Mouse (Mus musculus): ENCODE data around the gene Zfp619. TPM values are rescaled to one million over a fixed set of nuclear protein-coding genes. Genes with fewer than 3 reads are reported as not detected.
A peak's percentile ranks its signal among the peaks of the same experiment; 100 is the strongest.

Gene Zfp619
- 2.8 and 3.1 TPM in 2 replicates for polyA plus RNA-seq (2016; fragmentation: Nextera tagmentation; extraction: Ambion mirVana)

DNA sequence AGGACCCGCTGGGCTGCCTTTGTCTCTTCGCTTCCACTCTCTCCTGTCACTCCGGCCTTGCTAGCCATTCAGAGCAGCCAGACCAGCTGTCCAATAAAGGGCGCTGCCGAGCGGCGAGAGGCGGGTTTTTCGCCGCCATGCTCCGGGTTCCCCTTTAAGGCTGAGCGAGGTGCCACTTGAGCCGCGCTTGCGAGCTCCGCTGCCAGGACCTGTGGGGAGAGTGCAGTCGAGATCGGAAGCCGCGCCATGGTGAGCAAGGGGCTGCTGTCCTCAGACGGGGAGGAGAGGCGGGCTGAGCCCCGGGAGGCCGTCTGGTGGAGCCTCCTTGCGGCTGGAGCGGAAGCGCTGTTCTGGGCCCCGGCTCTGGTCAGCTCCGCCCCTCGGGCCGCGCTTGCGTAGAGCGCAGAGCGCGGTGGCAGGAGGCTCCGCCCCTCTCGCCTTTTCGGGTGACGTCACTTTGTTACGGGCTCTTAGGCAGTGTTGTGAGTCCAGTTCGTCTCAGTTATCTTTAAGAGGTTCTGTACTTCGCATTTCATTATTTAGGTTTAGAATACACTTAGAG, at the start of gene Zfp619:
Zfp619 (plus strand) TSS at position 151 of the 562 bp plus-strand sequence.
- under 1% methylated on average over 43 of the region's 43 CpGs for WGBS
- H3K4me3 ChIP-seq, result peak within 1 kb of the TSS; percentile 67
- no peaks in the 10 kb centered on the region for H3K27me3 ChIP-seq (ENCODE audit: poor library complexity, severe bottlenecking)
- peak; percentile 91 for DNase-seq (ENCODE audit: extremely low spot score, low spot score)
- H3K9me3 ChIP-seq, result peaks cover 18% of the 10 kb centered on the region; the same call in 1 of the 2 replicates
- H3K36me3 ChIP-seq (replicated peaks), result peaks cover 6% of the 10 kb centered on the region; the same call in 1 of the 2 replicates
- H3K4me1 ChIP-seq, result no peaks in the 10 kb centered on the region
- peak within 1 kb of the TSS; percentile 97 for H3K27ac ChIP-seq

DNA sequence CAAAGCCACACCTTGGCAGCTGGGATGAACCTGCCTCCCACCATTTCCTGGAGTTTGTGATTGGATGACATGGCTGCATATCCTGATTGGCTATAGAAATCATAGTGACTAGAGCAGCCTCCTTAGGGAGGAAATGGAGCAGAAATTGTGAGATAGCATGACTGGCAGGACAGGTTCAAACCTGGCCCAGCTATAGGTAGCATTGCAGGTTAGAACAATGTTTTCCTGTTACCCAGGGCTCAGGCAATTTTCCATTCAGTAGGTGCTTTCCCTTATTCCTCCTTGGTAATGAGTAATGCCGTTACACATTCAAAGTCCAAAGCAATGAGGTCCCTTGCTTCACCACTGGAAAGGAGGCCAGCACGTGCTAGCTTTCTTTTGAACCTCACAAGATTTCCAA, 38.6 kb upstream of the Zfp619 start:
- WGBS, result 90% methylated on average over 2 of the region's 2 CpGs
- H3K4me3 ChIP-seq, result no peak overlapping the region
- no peak overlapping the region for H3K27ac ChIP-seq
- H3K36me3 ChIP-seq (replicated peaks), result peaks cover 47% of the 10 kb centered on the region
- H3K9me3 ChIP-seq, result peaks cover 19% of the 10 kb centered on the region
- DNase-seq (ENCODE audit: extremely low spot score, low spot score), result no peak
- no peaks in the 10 kb centered on the region for H3K27me3 ChIP-seq (ENCODE audit: poor library complexity, severe bottlenecking)
- no peaks in the 10 kb centered on the region for H3K4me1 ChIP-seq

DNA sequence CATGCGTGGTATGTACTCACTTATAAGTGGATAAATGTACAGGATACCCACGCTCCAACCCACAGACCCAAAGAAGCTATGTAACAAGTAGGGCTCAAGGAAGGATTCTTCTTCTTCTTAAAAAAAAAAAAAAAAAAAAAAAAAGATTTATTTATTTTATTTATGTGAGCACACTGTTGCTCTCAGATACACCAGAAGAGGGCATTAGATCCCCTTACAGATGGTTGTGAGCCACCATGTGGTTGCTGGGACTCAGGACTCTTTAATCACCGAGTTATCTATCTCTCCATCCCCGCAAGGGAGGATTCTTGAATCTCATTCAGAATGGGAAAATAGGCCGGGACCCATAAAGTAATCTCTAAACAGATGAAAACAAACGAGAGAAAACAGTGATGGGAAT, 33.2 kb upstream of the Zfp619 start:
- DNase-seq (ENCODE audit: extremely low spot score, low spot score), result no peak
- Histone ChIP-seq H3K27ac (no peak overlapping the region), H3K36me3 (replicated peaks) (no peaks in the 10 kb centered on the region), H3K9me3 (no peaks in the 10 kb centered on the region), H3K27me3 (ENCODE audit: poor library complexity, severe bottlenecking) (no peaks in the 10 kb centered on the region), H3K4me1 (0 out of 2 replicates have a peak, but pooled peaks cover 10% of the 10 kb centered on the region), H3K4me3 (no peak overlapping the region)
- WGBS, result 64% methylated on average over 6 of the region's 6 CpGs

DNA sequence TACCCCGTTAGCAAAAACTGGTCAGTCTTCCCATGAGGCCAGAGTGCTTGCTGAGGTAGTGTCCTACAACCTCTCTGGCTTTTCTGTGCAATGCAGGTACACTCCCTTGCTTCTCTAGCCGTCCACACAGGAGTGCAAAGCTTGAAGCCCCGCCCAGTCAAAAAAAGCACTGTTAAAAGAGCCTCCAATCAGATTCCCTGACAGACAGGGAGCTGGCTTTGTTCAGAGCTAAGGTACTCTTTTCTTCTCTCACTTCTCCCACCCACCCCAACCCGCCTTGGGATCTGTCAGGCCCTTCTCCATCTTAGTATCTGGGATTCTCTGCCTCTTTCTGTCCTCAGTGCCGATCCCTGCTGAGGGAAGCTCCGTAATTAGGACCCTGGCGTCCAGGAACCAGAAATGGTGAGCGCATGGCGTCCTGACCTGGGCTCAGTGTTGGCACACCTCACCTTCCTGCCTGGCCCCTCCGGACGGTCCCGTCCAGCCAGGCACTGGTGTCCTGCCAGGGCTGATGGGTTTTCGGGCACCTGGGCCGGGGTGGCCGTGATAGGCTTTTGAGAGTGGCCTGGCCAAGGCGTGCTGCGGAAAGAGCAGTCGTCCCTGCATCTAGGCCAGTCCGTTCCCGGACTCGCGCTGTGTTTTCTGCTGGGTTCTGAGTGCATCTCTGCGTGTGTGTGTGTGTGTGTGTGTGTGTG, 30.3 kb upstream of the Zfp619 start:
- WGBS, result 15% methylated on average over 23 of the region's 23 CpGs
- 0 out of 2 replicates have a peak, but pooled peaks cover 10% of the 10 kb centered on the region for H3K4me1 ChIP-seq
- peak overlapping the region; percentile 78 for H3K27ac ChIP-seq
- DNase-seq (ENCODE audit: extremely low spot score, low spot score), result peak; percentile 39
- no peaks in the 10 kb centered on the region for H3K27me3 ChIP-seq (ENCODE audit: poor library complexity, severe bottlenecking)
- no peaks in the 10 kb centered on the region for H3K9me3 ChIP-seq
- no peaks in the 10 kb centered on the region for H3K36me3 ChIP-seq (replicated peaks)
- H3K4me3 ChIP-seq, result peak overlapping the region; percentile 57

DNA sequence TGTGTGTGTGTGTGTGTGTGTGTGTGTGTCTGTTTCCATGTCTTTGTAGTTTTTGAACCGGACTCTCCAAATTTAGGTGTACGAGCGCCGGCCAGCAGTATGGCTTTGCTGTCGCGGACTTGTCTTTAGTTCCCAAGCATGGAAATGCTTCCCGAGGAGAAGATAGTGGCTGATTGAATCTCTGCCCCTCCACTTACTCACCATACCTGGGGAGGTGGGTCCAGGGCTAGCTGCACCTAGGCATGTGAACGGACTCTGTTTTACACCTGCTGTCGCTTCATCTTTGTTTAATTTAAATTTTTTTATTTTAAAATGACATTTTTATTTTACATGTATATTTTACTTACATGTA, 29.7 kb upstream of the Zfp619 start:
- 0 out of 2 replicates have a peak, but pooled peaks cover 10% of the 10 kb centered on the region for H3K4me1 ChIP-seq
- peak overlapping the region; percentile 78 for H3K27ac ChIP-seq
- no peaks in the 10 kb centered on the region for H3K36me3 ChIP-seq (replicated peaks)
- H3K27me3 ChIP-seq (ENCODE audit: poor library complexity, severe bottlenecking), result no peaks in the 10 kb centered on the region
- 46% methylated on average over 9 of the region's 9 CpGs for WGBS
- H3K4me3 ChIP-seq, result peak overlapping the region; percentile 57
- no peak for DNase-seq (ENCODE audit: extremely low spot score, low spot score)
- H3K9me3 ChIP-seq, result no peaks in the 10 kb centered on the region

DNA sequence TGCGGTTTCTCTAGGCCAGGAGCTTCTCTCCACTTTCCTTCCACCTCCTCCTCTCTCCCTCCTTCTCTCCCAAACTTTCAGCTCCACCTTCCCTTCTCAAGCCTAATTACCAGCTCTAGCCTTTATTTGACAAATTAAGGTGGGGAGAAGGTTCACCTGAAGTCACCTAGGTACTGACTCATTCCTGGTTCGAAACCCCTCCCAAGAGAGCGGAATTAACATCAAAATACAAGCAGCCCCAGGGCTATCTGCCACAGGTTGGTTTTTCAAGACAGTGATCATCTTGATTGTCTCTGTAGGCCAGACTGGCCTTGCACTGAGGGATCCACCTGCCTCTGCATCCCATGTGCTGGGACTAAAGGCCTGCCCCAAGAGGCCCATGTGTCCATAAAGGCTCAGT, 22.9 kb upstream of the Zfp619 start:
- no peak overlapping the region for H3K27ac ChIP-seq
- H3K4me3 ChIP-seq, result no peak overlapping the region
- WGBS, result 89% methylated on average over 3 of the region's 3 CpGs
- H3K36me3 ChIP-seq (replicated peaks), result peaks cover 21% of the 10 kb centered on the region
- peaks cover 24% of the 10 kb centered on the region for H3K9me3 ChIP-seq
- H3K27me3 ChIP-seq (ENCODE audit: poor library complexity, severe bottlenecking), result no peaks in the 10 kb centered on the region
- no peak for DNase-seq (ENCODE audit: extremely low spot score, low spot score)
- no peaks in the 10 kb centered on the region for H3K4me1 ChIP-seq

DNA sequence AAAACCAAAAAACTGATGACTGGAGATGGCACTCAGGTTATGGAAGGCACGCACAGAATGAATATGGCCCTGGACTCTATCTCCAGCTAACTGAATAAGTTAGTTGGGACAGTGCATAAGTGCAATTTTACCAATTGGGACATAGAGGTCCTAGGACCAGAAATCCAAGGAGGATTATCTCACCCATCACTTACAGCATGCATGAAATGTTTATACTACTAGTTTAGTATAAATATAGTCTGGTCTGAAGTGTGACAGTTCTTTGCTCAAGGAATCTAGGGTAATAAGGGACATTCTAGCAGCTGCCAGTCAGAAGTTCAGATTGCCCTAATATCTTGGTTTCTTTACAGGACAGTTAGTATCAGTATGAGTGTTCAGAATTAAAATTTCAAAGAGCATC, 13.5 kb upstream of the Zfp619 start:
- 0 out of 2 replicates have a peak, but pooled peaks cover 3% of the 10 kb centered on the region for H3K36me3 ChIP-seq (replicated peaks)
- H3K4me1 ChIP-seq, result no peaks in the 10 kb centered on the region
- H3K27me3 ChIP-seq (ENCODE audit: poor library complexity, severe bottlenecking), result no peaks in the 10 kb centered on the region
- H3K4me3 ChIP-seq, result no peak overlapping the region
- peaks cover 11% of the 10 kb centered on the region for H3K9me3 ChIP-seq
- no peak overlapping the region for H3K27ac ChIP-seq
- whole genome bisulfite sequencing, result 96% methylated on average over 1 of the region's 1 CpGs
- no peak for DNase-seq (ENCODE audit: extremely low spot score, low spot score)

DNA sequence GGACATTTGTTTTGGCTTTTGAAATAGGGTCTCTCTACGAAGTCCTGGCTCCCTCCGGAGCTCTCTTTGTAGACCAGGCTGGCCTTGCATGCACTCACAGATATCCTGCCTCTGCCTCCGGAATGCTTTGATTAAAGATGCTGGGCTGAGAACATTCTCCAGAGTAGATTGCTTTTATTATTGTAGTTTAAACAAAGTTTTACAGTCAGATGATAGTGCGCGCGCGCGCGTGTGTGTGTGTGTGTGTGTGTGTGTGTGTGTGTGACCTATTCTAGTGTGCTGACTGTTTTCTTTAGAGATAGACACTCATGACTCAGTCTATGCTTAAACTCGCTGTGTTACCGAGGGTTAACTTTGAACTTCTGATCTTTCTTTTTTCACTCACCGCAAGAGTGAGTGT, 796 bp downstream of the Zfp619 start:
- Histone ChIP-seq H3K27me3 (ENCODE audit: poor library complexity, severe bottlenecking) (no peaks in the 10 kb centered on the region), H3K4me3 (peak overlapping the region; percentile 67), H3K27ac (peak overlapping the region; percentile 97), H3K9me3 (peaks cover 18% of the 10 kb centered on the region; the same call in 1 of the 2 replicates), H3K4me1 (no peaks in the 10 kb centered on the region), H3K36me3 (replicated peaks) (peaks cover 6% of the 10 kb centered on the region; the same call in 1 of the 2 replicates)
- no peak for DNase-seq (ENCODE audit: extremely low spot score, low spot score)
- 89% methylated on average over 12 of the region's 12 CpGs for WGBS

DNA sequence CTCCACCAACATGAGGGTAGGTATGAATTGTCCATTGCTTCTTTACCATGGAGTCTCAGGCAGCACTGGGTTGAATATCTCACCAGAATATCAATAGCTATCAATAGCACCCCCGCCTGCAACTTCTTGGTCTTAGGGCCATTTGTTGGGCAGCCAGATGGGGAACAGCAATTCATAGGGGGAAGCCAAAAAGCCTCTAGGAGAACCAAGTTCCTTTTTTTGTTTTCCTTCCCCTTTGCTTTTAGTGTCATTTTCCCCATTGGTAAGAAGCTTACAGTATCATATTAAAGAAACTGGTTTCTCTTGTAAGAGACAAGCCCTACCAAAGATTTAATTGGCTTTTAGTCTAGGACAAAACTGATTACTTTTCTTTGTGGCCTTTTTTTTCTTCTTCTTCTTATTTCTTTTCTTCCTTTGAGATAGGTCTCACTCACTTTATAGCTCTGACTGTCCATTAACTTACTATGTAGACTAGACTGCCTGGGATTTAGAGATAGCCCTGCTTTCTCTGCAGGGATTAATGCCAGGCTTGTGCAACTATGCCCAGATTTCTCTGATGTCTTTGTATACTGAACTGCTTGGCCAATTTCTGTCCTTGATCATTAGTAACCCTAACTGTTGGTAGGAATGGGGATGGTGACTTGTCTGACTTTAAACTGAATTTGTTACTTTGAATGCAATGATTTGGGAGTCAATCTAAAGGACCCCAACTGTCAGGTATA, 6.3 kb downstream of the Zfp619 start:
- Histone ChIP-seq H3K27ac (no peak overlapping the region), H3K4me3 (no peak overlapping the region), H3K27me3 (ENCODE audit: poor library complexity, severe bottlenecking) (no peaks in the 10 kb centered on the region), H3K4me1 (no peaks in the 10 kb centered on the region), H3K36me3 (replicated peaks) (peaks cover 6% of the 10 kb centered on the region; the same call in 1 of the 2 replicates), H3K9me3 (peaks cover 8% of the 10 kb centered on the region; the same call in 1 of the 2 replicates)
- 92% methylated on average over 1 of the region's 1 CpGs for WGBS
- no peak for DNase-seq (ENCODE audit: extremely low spot score, low spot score)

DNA sequence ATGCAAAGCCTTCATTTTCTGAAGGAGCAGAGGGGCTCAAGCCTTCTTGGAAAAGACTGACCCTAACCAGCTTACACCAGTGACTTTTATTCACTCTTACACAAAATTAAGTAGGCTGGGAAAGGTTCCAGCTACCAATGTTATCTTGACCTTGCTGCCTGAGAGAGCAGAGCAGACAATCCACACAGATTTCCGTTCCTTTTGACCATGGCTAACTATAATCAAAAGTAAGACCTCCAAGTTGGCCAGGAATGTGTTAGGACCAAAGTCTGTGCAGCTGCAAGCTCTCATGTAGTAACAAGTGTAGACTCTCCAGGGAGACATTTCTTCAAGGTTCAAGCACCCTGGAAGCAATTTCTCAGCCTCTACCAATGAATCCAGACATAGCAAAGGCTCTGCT, 25.6 kb downstream of the Zfp619 start:
- Histone ChIP-seq H3K4me3 (no peak overlapping the region), H3K27me3 (ENCODE audit: poor library complexity, severe bottlenecking) (no peaks in the 10 kb centered on the region), H3K36me3 (replicated peaks) (0 out of 2 replicates have a peak, but pooled peaks cover 4% of the 10 kb centered on the region), H3K9me3 (no peaks in the 10 kb centered on the region), H3K27ac (no peak overlapping the region), H3K4me1 (peaks cover 11% of the 10 kb centered on the region; the same call in 1 of the 2 replicates)
- WGBS, result 85% methylated on average over 1 of the region's 1 CpGs
- DNase-seq (ENCODE audit: extremely low spot score, low spot score), result no peak

DNA sequence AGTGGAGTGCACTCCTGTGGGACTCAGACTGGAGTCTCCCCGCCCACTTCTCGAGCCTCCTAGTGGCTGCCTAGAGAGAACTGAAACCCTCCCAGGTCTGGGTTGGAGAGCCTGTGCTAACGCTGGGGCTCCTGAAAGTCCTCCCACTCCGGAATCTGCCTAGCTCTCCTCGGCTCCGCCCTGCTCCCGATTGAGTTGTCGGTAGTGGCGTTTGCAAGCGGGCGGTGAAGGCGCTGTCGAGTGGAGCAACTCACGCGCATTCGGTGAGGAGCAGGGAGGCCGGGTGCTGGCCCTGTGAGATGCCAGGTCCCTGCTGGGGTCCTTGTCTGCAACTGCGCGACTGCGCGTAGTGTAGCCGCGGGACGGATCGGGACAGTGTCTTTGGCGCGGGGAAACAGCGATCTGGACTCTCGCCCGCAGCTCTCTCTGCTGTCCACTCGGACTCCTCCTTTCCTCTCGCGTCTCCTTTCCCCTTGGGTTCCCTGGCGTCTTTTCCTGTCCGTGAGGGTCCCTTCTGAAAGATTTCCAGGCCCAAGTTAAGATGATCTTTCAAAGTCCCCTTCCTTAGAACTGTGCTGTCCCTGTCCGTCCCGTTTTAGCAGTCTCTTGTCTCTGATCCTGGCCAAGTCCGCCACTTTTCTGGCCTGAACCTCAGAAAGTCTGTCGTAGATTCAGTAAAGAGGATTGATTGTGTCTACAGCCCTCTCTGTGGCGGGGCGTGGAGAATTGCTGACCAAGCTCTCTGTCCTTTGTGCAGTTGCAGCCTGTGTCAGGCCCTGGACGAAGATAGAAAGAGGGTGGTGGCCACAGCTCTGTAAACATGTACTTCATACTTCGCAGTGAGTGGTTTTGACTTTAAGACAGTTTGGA, 26.9 kb downstream of the Zfp619 start:
- Histone ChIP-seq H3K4me1 (peaks cover 11% of the 10 kb centered on the region; the same call in 1 of the 2 replicates), H3K9me3 (no peaks in the 10 kb centered on the region), H3K4me3 (peak overlapping the region; percentile 60), H3K36me3 (replicated peaks) (no peaks in the 10 kb centered on the region), H3K27ac (peak overlapping the region; percentile 89), H3K27me3 (ENCODE audit: poor library complexity, severe bottlenecking) (no peaks in the 10 kb centered on the region)
- peak; percentile 80 for DNase-seq (ENCODE audit: extremely low spot score, low spot score)
- 1% methylated on average over 43 of the region's 43 CpGs for WGBS

DNA sequence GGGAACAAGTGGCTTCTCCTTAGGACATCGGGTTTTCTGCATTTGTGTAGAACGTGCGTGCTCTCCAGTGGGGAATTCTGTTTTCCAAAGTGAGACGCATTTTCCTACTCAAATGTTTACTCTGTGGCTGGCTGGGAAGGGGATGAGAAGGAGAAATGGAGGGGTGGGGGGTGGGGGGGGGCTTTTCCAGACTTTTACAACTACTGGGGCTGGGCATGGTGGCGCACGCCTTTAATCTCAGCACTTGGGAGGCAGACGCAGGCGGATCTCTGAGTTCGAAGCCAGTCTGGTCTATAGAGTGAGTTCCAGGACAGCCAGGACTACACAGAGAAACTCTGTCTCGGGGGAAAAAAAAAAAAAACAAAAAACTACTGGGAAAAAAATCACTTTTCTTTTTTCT, 27.6 kb downstream of the Zfp619 start:
- Histone ChIP-seq H3K9me3 (no peaks in the 10 kb centered on the region), H3K4me1 (peaks cover 11% of the 10 kb centered on the region; the same call in 1 of the 2 replicates), H3K27ac (peak overlapping the region; percentile 89), H3K36me3 (replicated peaks) (no peaks in the 10 kb centered on the region), H3K27me3 (ENCODE audit: poor library complexity, severe bottlenecking) (no peaks in the 10 kb centered on the region), H3K4me3 (peak overlapping the region; percentile 60)
- WGBS, result 61% methylated on average over 10 of the region's 10 CpGs
- DNase-seq (ENCODE audit: extremely low spot score, low spot score), result no peak

All from forebrain, embryonic 10.5 days (tissue).